ENCODE assay signal across 22 mouse cellular contexts in genomic region chr11:6636150-6636549, GRCm38 (mm10). TPM values are rescaled to one million over a fixed set of nuclear protein-coding genes. Genes with fewer than 3 reads are reported as not detected.
A peak's percentile ranks its signal among the peaks of the same experiment; 100 is the strongest.
DNase-seq lines count a peak whose midpoint lies in the region; ATAC-seq and TF ChIP-seq lines count a peak whose summit lies in the region.
"Had no signal": no experiment of that assay in that cellular context is flagged by ENCODE, and none has a peak within 500 bp of the region (broad histone marks: within the 10 kb centered on the region; RNA-seq: fewer than 3 reads in every experiment).

No protein-coding gene starts in this region.

- no peaks in the 10 kb centered on the region for H3K79me2 ChIP-seq in CH12.LX (replicated peaks; ENCODE audit: control insufficient read depth, extremely low read depth, insufficient read depth, poor library complexity, severe bottlenecking)

- H3K4me1 ChIP-seq in limb, embryonic 13.5 days = no peaks in the 10 kb centered on the region
- no peaks in the 10 kb centered on the region; the same call in 1 of the 2 replicates for H3K4me1 ChIP-seq in limb, embryonic 10.5 days
- peaks cover 0 to 8% of the 10 kb centered on the region in 2 experiments; a peak in 3 of 4 replicates for H3K4me1 ChIP-seq in CH12.LX (ENCODE audit: control insufficient read depth in 1 of 2, insufficient read depth in 2 of 2)
- no peaks in the 10 kb centered on the region for H3K4me1 ChIP-seq in bone marrow, adult 2 months (ENCODE audit: control insufficient read depth, insufficient read depth, low read length)
- no peaks in the 10 kb centered on the region for H3K4me1 ChIP-seq in stomach, postnatal 0 days (replicated peaks; ENCODE audit: control insufficient read depth, insufficient read depth)
- H3K4me1 ChIP-seq: liver, embryonic 15.5 days; midbrain, embryonic 12.5 days had no signal

- TF ChIP-seq POLR2A in CH12.LX (IDR thresholded peaks at IDR 0.05; ENCODE audit: low read depth, low read length) = no peak
- TF ChIP-seq POLR2A in bone marrow, adult 2 months (IDR thresholded peaks at IDR 0.05; ENCODE audit: borderline replicate concordance, control insufficient read depth, low read depth, low read length) = no peak

- dilution Hi-C loops in CH12.LX (cut with MboI; ENCODE audit: extremely low pct_ligation_motif_present, extremely low pct_unique_long_range_greater_than_20kb, low sequenced_read_pairs) = no loop called here

- DNase-seq in limb, embryonic 10.5 days (ENCODE audit: low spot score) = no peak
- DNase-seq in CH12.LX (ENCODE audit: extremely low read depth) = peak; percentile 43
- no peak for DNase-seq in stomach, postnatal 0 days (ENCODE audit: low spot score)
- no peak for DNase-seq in cerebellum, postnatal 14 days
- no peak for DNase-seq in ovary, adult 18-20 months (ENCODE audit: low spot score)
- no peak for DNase-seq in retina, postnatal 1 day
- DNase-seq: adrenal gland, adult 8-10 months; cerebellum, adult 8-10 months; forebrain, postnatal 0 days; heart, postnatal 10 days; kidney, postnatal 14 days; lung, postnatal 4 days had no signal

- no peaks in the 10 kb centered on the region for H3K9me3 ChIP-seq in limb, embryonic 13.5 days
- no peaks in the 10 kb centered on the region for H3K9me3 ChIP-seq in limb, embryonic 10.5 days (replicated peaks)
- H3K9me3 ChIP-seq in CH12.LX (replicated peaks; ENCODE audit: low read length) = peaks cover 6% of the 10 kb centered on the region
- H3K9me3 ChIP-seq in stomach, postnatal 0 days (ENCODE audit: control insufficient read depth, low read length) = no peaks in the 10 kb centered on the region
- H3K9me3 ChIP-seq: liver, embryonic 15.5 days; midbrain, embryonic 12.5 days had no signal

- TF ChIP-seq RAD21 in CH12.LX (IDR thresholded peaks at IDR 0.05; ENCODE audit: low read depth, low read length) = no peak

- H3K27ac ChIP-seq in limb, embryonic 13.5 days = no peak overlapping the region
- no peak overlapping the region for H3K27ac ChIP-seq in limb, embryonic 10.5 days
- H3K27ac ChIP-seq in CH12.LX (ENCODE audit: insufficient read depth, low read depth) = no peak overlapping the region
- H3K27ac ChIP-seq in bone marrow, adult 2 months (ENCODE audit: control insufficient read depth, insufficient read depth, low read depth, low read length, poor library complexity) = no peak overlapping the region
- H3K27ac ChIP-seq in stomach, postnatal 0 days (replicated peaks) = no peak overlapping the region
- H3K27ac ChIP-seq: hindbrain, embryonic 14.5 days; liver, embryonic 15.5 days; midbrain, embryonic 12.5 days had no signal

- no peaks in the 10 kb centered on the region for H3K36me3 ChIP-seq in limb, embryonic 13.5 days
- H3K36me3 ChIP-seq in limb, embryonic 10.5 days = no peaks in the 10 kb centered on the region
- no peaks in the 10 kb centered on the region for H3K36me3 ChIP-seq in CH12.LX (replicated peaks in 1 of 2; ENCODE audit: control insufficient read depth in 1 of 2, insufficient read depth in 1 of 2, low read length in 1 of 2)
- H3K36me3 ChIP-seq in stomach, postnatal 0 days (ENCODE audit: control insufficient read depth, insufficient read depth, low read length) = no peaks in the 10 kb centered on the region
- H3K36me3 ChIP-seq: liver, embryonic 15.5 days; midbrain, embryonic 12.5 days had no signal

- 0 out of 2 replicates have a peak, but pooled peaks have one; percentile 8 for ATAC-seq in limb, embryonic 13.5 days (ENCODE audit: low FRiP score, low read depth)
- no peak for ATAC-seq in stomach, postnatal 0 days (ENCODE audit: low FRiP score, low TSS enrichment)
- ATAC-seq: forebrain, postnatal 0 days; intestine, postnatal 0 days had no signal

- no peak for TF ChIP-seq EP300 in CH12.LX (IDR thresholded peaks at IDR 0.05; ENCODE audit: low read length)
- TF ChIP-seq EP300 in stomach, postnatal 0 days (optimal IDR thresholded peaks at IDR 0.05) = no peak

- peak; percentile 16 to 71; a peak in 2 of 4 replicates for TF ChIP-seq CTCF in CH12.LX (conservative IDR thresholded peaks at IDR 0.05 in 1 of 2, IDR thresholded peaks at IDR 0.05 in 1 of 2; ENCODE audit: low read depth in 2 of 2, low read length in 2 of 2)
- peak; percentile 20; the same call in 1 of the 2 replicates for TF ChIP-seq CTCF in bone marrow, adult 2 months (IDR thresholded peaks at IDR 0.05; ENCODE audit: control insufficient read depth, insufficient read depth, low read length)
- peak; percentile 27; the same call in 1 of the 2 replicates for TF ChIP-seq CTCF in stomach, postnatal 0 days (IDR thresholded peaks at IDR 0.05; ENCODE audit: low read depth)

- no peak overlapping the region for H3K4me2 ChIP-seq in limb, embryonic 13.5 days (replicated peaks)
- no peak overlapping the region for H3K4me2 ChIP-seq in CH12.LX (ENCODE audit: insufficient read depth, low read depth, poor library complexity, severe bottlenecking)
- no peak overlapping the region for H3K4me2 ChIP-seq in stomach, postnatal 0 days (replicated peaks; ENCODE audit: low read depth)
- H3K4me2 ChIP-seq: hindbrain, embryonic 14.5 days; liver, embryonic 15.5 days; midbrain, embryonic 12.5 days had no signal

- H3K4me3 ChIP-seq in limb, embryonic 13.5 days = no peak overlapping the region
- H3K4me3 ChIP-seq in limb, embryonic 10.5 days = no peak overlapping the region
- no peak overlapping the region for H3K4me3 ChIP-seq in CH12.LX (replicated peaks in 1 of 3; ENCODE audit: low read depth in 2 of 3, low read length in 2 of 3, poor library complexity in 1 of 3)
- H3K4me3 ChIP-seq in bone marrow, adult 2 months (replicated peaks; ENCODE audit: control insufficient read depth, low read depth, low read length) = no peak overlapping the region
- no peak overlapping the region for H3K4me3 ChIP-seq in stomach, postnatal 0 days (ENCODE audit: low read depth, low read length)
- H3K4me3 ChIP-seq: liver, embryonic 15.5 days; midbrain, embryonic 12.5 days had no signal

- H3K9ac ChIP-seq in limb, embryonic 13.5 days = no peak overlapping the region
- no peak overlapping the region for H3K9ac ChIP-seq in CH12.LX (ENCODE audit: insufficient read depth, low read depth)
- no peak overlapping the region for H3K9ac ChIP-seq in stomach, postnatal 0 days (ENCODE audit: low read length)
- H3K9ac ChIP-seq: forebrain, postnatal 0 days; hindbrain, embryonic 14.5 days; liver, embryonic 15.5 days; midbrain, embryonic 12.5 days had no signal

- no peaks in the 10 kb centered on the region for H3K27me3 ChIP-seq in limb, embryonic 13.5 days
- no peaks in the 10 kb centered on the region for H3K27me3 ChIP-seq in limb, embryonic 10.5 days (ENCODE audit: low read depth, poor library complexity, severe bottlenecking)
- H3K27me3 ChIP-seq in CH12.LX (replicated peaks) = no peaks in the 10 kb centered on the region
- H3K27me3 ChIP-seq in stomach, postnatal 0 days (ENCODE audit: control insufficient read depth, insufficient read depth, low read length) = no peaks in the 10 kb centered on the region
- H3K27me3 ChIP-seq: liver, embryonic 15.5 days; midbrain, embryonic 12.5 days had no signal

- in situ Hi-C loops in CH12.LX (cut with MboI; ENCODE audit: low pct_ligation_motif_present, low pct_unique_long_range_greater_than_20kb, low sequenced_read_pairs) = no loop called here

- 72% methylated on average over 8 of the region's 8 CpGs for WGBS in limb, embryonic 13.5 days
- WGBS in limb, embryonic 10.5 days = 73% methylated on average over 8 of the region's 8 CpGs
- 64% methylated on average over 8 of the region's 8 CpGs for WGBS in bone marrow, adult 2 months
- WGBS in stomach, postnatal 0 days = 65% methylated on average over 8 of the region's 8 CpGs

TF ChIP-seq in CH12.LX, 34 proteins besides CTCF, POLR2A, EP300 and RAD21:
- TF ChIP-seq MXI1 (IDR thresholded peaks at IDR 0.05; ENCODE audit: low read depth, low read length) (no peak), SMC3 (IDR thresholded peaks at IDR 0.05; ENCODE audit: low read depth, low read length) (peak; percentile 30)

RNA-seq across cellular contexts. Expression of gene Wap, which starts 2.3 kb away (rescaled TPM):
- not detected in 2 replicates for polyA plus RNA-seq in limb, embryonic 13.5 days (2015; fragmentation: Nextera tagmentation; extraction: Ambion mirVana)
- polyA plus RNA-seq in limb, embryonic 10.5 days (2016; fragmentation: Nextera tagmentation; extraction: Ambion mirVana) = not detected in 2 replicates
- total RNA-seq in CH12.LX (2012; rRNA removed) = not detected in 2 replicates
- total RNA-seq in CH12.LX (2014; rRNA removed) = not detected in 2 replicates
- polyA plus RNA-seq in CH12.LX (2012; ENCODE audit: insufficient read length, low read depth) = not detected in 2 replicates
- polyA plus RNA-seq in bone marrow, adult 2 months (2011; ENCODE audit: insufficient read depth, insufficient read length, low replicate concordance, missing spikeins) = not detected in 2 replicates
- 2.6 and 5.3 TPM in 2 replicates for polyA plus RNA-seq in stomach, postnatal 0 days (2015; fragmentation: Nextera tagmentation; extraction: Ambion mirVana)
- total RNA-seq: adrenal gland, adult 8-10 months; forebrain, postnatal 0 days; gastrocnemius, adult 8-10 months; heart, postnatal 10 days; layer of hippocampus, postnatal 10 days; left cerebral cortex, postnatal 14 days had no signal
- polyA plus RNA-seq: forebrain, postnatal 0 days; hindbrain, embryonic 14.5 days; liver, embryonic 15.5 days; midbrain, embryonic 12.5 days; stomach, embryonic 14.5 days had no signal

RNA-seq across cellular contexts. Expression of gene Tbrg4, which starts 10.3 kb away (rescaled TPM):
- 33.1 and 37.7 TPM in 2 replicates for polyA plus RNA-seq in limb, embryonic 13.5 days (2015; fragmentation: Nextera tagmentation; extraction: Ambion mirVana)
- 70.3 and 85.2 TPM in 2 replicates for polyA plus RNA-seq in limb, embryonic 10.5 days (2016; fragmentation: Nextera tagmentation; extraction: Ambion mirVana)
- total RNA-seq in CH12.LX (2012; rRNA removed) = 93.1 and 118 TPM in 2 replicates
- total RNA-seq in CH12.LX (2014; rRNA removed) = 59.3 and 69.0 TPM in 2 replicates
- polyA plus RNA-seq in CH12.LX (2012; ENCODE audit: insufficient read length, low read depth) = 170 and 191 TPM in 2 replicates
- 42.4 and 68.1 TPM in 2 replicates for polyA plus RNA-seq in bone marrow, adult 2 months (2011; ENCODE audit: insufficient read depth, insufficient read length, low replicate concordance, missing spikeins)
- polyA plus RNA-seq in stomach, postnatal 0 days (2015; fragmentation: Nextera tagmentation; extraction: Ambion mirVana) = 29.3 and 31.2 TPM in 2 replicates

RNA-seq across cellular contexts. Expression of gene Ramp3, which starts 22.2 kb away (rescaled TPM):
- polyA plus RNA-seq in limb, embryonic 13.5 days (2015; fragmentation: Nextera tagmentation; extraction: Ambion mirVana) = 5.5 and 7.8 TPM in 2 replicates
- 2.6 and 3.3 TPM in 2 replicates for polyA plus RNA-seq in limb, embryonic 10.5 days (2016; fragmentation: Nextera tagmentation; extraction: Ambion mirVana)
- total RNA-seq in CH12.LX (2012; rRNA removed) = 0.21 TPM in 1 of 2 replicates, not detected in the other
- total RNA-seq in CH12.LX (2014; rRNA removed) = not detected in 2 replicates
- not detected in 2 replicates for polyA plus RNA-seq in CH12.LX (2012; ENCODE audit: insufficient read length, low read depth)
- 2.0 TPM in 1 of 2 replicates, not detected in the other for polyA plus RNA-seq in bone marrow, adult 2 months (2011; ENCODE audit: insufficient read depth, insufficient read length, low replicate concordance, missing spikeins)
- 11.6 and 12.8 TPM in 2 replicates for polyA plus RNA-seq in stomach, postnatal 0 days (2015; fragmentation: Nextera tagmentation; extraction: Ambion mirVana)

RNA-seq across cellular contexts. Expression of gene Nacad, which starts 30.3 kb away (rescaled TPM):
- polyA plus RNA-seq in limb, embryonic 13.5 days (2015; fragmentation: Nextera tagmentation; extraction: Ambion mirVana) = 1.2 and 2.5 TPM in 2 replicates
- polyA plus RNA-seq in limb, embryonic 10.5 days (2016; fragmentation: Nextera tagmentation; extraction: Ambion mirVana) = 0.35 and 0.59 TPM in 2 replicates
- total RNA-seq in CH12.LX (2012; rRNA removed) (0.13 TPM in 2 replicates), CH12.LX (2014; rRNA removed) (not detected in 2 replicates)
- 0.34 TPM in 1 of 2 replicates, not detected in the other for polyA plus RNA-seq in CH12.LX (2012; ENCODE audit: insufficient read length, low read depth)
- 6.5 TPM in 1 of 2 replicates, not detected in the other for polyA plus RNA-seq in bone marrow, adult 2 months (2011; ENCODE audit: insufficient read depth, insufficient read length, low replicate concordance, missing spikeins)
- 7.3 and 7.4 TPM in 2 replicates for polyA plus RNA-seq in stomach, postnatal 0 days (2015; fragmentation: Nextera tagmentation; extraction: Ambion mirVana)
